Mouse (Mus musculus) gastrocnemius, adult 8-10 months (tissue): ENCODE results near the gene Col25a1. TPM values are rescaled to one million over a fixed set of nuclear protein-coding genes. Genes with fewer than 3 reads are reported as not detected.

Experiments
- total RNA-seq, 4 experiments: library from RNA; stranded (reverse); gene quantifications; 2 replicates each; pipeline ENCODE4 v1.2.4; 2022

The Col25a1 gene
- total RNA-seq, 4 experiments from 2014 or later, result 0.05 to 0.13 (median 0.11) TPM

Other genes starting within 250 kb of the Col25a1 start
- 1 to 10 TPM; 1.7 to 2.7 (median 1.9) TPM for gene Casp6, start 230.1 kb upstream of the Col25a1 start, total RNA-seq
- 1 to 10 TPM in 2 of 4 experiments, under 1 TPM in 2; 0.56 to 1.4 (median 0.95) TPM for gene Mcub, start 161.3 kb upstream of the Col25a1 start, total RNA-seq
- gene Sec24b, start 69.9 kb upstream of the Col25a1 start, total RNA-seq, result 10 to 100 TPM; 18.4 to 25.6 (median 21.0) TPM